Comparison of ENCODE assay signal across 27 mouse cellular contexts in the genomic region with DNA sequence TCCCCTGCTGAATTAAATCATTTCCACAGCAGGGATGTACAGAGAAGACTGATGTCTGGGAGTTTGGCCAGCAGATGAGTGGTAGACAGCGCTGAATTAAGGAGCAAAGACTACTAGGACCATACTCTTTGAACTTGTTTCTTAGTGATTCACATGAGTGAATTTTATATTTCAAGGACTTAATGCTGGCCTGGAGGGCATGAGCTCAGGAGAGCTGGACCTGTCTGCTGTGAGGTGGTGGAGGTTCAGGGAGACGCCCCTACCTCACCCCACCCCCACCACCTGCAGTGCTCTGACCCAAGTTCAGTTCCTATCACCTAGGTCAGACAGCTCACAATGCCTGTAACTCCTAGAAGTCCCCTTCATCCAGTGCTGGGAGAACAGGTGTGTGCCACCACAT. TPM values are rescaled to one million over a fixed set of nuclear protein-coding genes. Genes with fewer than 3 reads are reported as not detected.
"Had no signal": no experiment of that assay in that cellular context is flagged by ENCODE, and none has a peak within 500 bp of the region (broad histone marks: within the 10 kb centered on the region; RNA-seq: fewer than 3 reads in every experiment).

No protein-coding gene starts in this region.

- H3K27ac ChIP-seq: layer of hippocampus, adult 2 months; limb, embryonic 15.5 days; liver, embryonic 14.5 days; macrophage; midbrain, embryonic 10.5 days; midbrain, embryonic 13.5 days had no signal

- H3K4me2 ChIP-seq: limb, embryonic 15.5 days; liver, embryonic 11.5 days; lung, embryonic 14.5 days; midbrain, embryonic 13.5 days had no signal

- ATAC-seq: intestine, postnatal 0 days; liver, postnatal 0 days; lung, postnatal 0 days; midbrain, embryonic 13.5 days; midbrain, embryonic 16.5 days had no signal

- H3K4me1 ChIP-seq: midbrain, embryonic 10.5 days; midbrain, embryonic 13.5 days had no signal

- H3K27me3 ChIP-seq: limb, embryonic 15.5 days; midbrain, embryonic 13.5 days had no signal

- DNase-seq: layer of hippocampus, adult 9-11 months; liver, postnatal 0 days; lung, embryonic 14.5 days; thymus, adult 18-20 months; thymus, postnatal 36 days had no signal

- H3K36me3 ChIP-seq: limb, embryonic 15.5 days; midbrain, embryonic 10.5 days; midbrain, embryonic 13.5 days had no signal

- H3K4me3 ChIP-seq: layer of hippocampus, adult 2 months; limb, embryonic 15.5 days; midbrain, embryonic 10.5 days; midbrain, embryonic 13.5 days; myocyte had no signal

- H3K9me3 ChIP-seq: limb, embryonic 15.5 days; midbrain, embryonic 10.5 days; midbrain, embryonic 13.5 days had no signal

- H3K9ac ChIP-seq: limb, embryonic 15.5 days; liver, embryonic 14.5 days; liver, postnatal 0 days; lung, embryonic 14.5 days; midbrain, embryonic 13.5 days had no signal

RNA-seq across cellular contexts. Expression of a gene that starts 17.2 kb away (rescaled TPM):
- total RNA-seq: monocyte, adult 5-6 weeks had no signal
- polyA plus RNA-seq: liver, postnatal 0 days; macrophage; midbrain, embryonic 10.5 days; myocyte had no signal

RNA-seq across cellular contexts. Expression of a gene that starts 28.6 kb away (rescaled TPM):
- total RNA-seq: megakaryocyte, adult 5-6 weeks; monocyte, adult 5-6 weeks had no signal
- polyA plus RNA-seq: intestine, embryonic 14.5 days; large intestine, adult 2 months; limb, embryonic 11.5 days; liver, embryonic 11.5 days; liver, postnatal 0 days; lung, embryonic 14.5 days; lung, postnatal 0 days; macrophage; myocyte; neural tube, embryonic 14.5 days; small intestine, adult 2 months; stomach, embryonic 16.5 days; testis, adult 2 months; urinary bladder, adult 2 months had no signal

RNA-seq across cellular contexts. Expression of a gene that starts 55.3 kb away (rescaled TPM):
- total RNA-seq: megakaryocyte, adult 5-6 weeks; monocyte, adult 5-6 weeks had no signal
- polyA plus RNA-seq: large intestine, adult 2 months; limb, embryonic 11.5 days; lung, embryonic 14.5 days; macrophage; myocyte; neural tube, embryonic 11.5 days; small intestine, adult 2 months; urinary bladder, adult 2 months had no signal
